Mouse (Mus musculus) fat pad, adult 2 months (tissue): Measurements from ENCODE around the gene Yjefn3.
"Not testable (repeated sequence)": the region's sequence is repeated elsewhere in the genome, so short reads cannot be mapped to it uniquely, and the experiment has no call there.

ENCODE experiments used
- DNase-seq: peaks from one replicate; pipeline ENCODE4 v3.0.0-alpha.2; 2011; ENCODE audit warnings: low read depth, low spot score; ENCODE audit errors: extremely low read depth

The Yjefn3 gene

GRCm38 (mm10) chr8:69902163-69903062, at the start of gene Yjefn3, which contains the start of the genes Tssk6 and Ndufa13:
Gene Yjefn3, minus strand, starts transcription at chr8:69902712.
Gene Tssk6, plus strand, starts transcription at chr8:69902184.
Gene Ndufa13, minus strand, starts transcription at chr8:69902558.
- no peak for DNase-seq

GRCm38 (mm10) chr8:69950300-69950699, 47.8 kb upstream of the Yjefn3 start:
- no peak for DNase-seq

- not testable (repeated sequence) for DNase-seq
Observed at GRCm38 (mm10) chr8:69942495-69942894, 40.0 kb upstream of the Yjefn3 start.

GRCm38 (mm10) chr8:69940386-69940785, 37.9 kb upstream of the Yjefn3 start:
- no peak for DNase-seq

DNA sequence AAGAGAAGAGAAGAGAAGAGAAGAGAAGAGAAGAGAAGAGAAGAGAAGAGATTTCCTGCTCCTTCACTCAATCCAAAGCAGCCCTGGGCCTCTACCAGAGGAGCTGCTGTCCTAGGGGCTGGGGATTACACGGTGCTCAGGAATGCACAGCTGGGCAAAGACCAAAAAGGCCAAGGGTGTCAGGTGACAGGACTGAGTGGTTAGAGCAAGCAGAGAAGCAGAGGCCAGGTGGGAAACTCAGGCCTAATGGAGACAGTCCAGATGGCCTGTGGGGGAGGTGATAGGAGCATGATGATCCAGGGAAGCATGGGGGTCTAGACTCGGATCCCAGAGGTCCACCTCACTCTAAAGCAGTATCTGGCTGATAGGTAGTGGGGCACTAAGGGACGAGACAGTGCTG, 37.1 kb upstream of the Yjefn3 start:
- no peak for DNase-seq

- DNase-seq: no peak
Observed at GRCm38 (mm10) chr8:69938245-69938982, 35.9 kb upstream of the Yjefn3 start.

- no peak for DNase-seq
Observed at GRCm38 (mm10) chr8:69937466-69937865, 35.0 kb upstream of the Yjefn3 start.

- DNase-seq: no peak
Observed at GRCm38 (mm10) chr8:69936050-69936794, 33.7 kb upstream of the Yjefn3 start.

- DNase-seq: no peak
Observed at GRCm38 (mm10) chr8:69935431-69935830, 32.9 kb upstream of the Yjefn3 start.

DNA sequence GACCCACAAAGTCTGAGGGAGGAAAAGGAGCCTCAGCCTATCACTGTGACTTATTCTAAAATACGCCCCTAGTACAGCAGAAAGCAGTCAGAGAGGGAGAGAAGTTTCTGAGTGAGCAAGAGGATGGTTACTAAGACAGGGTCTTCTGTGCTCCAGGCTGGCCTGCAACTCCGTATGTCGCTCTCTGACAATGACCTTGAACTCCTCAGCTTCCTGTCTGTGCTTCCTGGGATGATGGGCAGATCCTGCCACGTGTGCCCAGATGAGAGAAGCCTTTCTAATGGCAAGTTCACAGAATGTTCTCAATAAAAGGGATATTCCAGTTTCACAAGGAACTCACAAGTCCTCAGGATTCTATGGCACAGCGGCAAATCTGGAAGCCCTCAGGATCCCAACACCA, 32.1 kb upstream of the Yjefn3 start:
- DNase-seq: no peak

- DNase-seq: no peak
Observed at GRCm38 (mm10) chr8:69933811-69934210, 31.3 kb upstream of the Yjefn3 start.

DNA sequence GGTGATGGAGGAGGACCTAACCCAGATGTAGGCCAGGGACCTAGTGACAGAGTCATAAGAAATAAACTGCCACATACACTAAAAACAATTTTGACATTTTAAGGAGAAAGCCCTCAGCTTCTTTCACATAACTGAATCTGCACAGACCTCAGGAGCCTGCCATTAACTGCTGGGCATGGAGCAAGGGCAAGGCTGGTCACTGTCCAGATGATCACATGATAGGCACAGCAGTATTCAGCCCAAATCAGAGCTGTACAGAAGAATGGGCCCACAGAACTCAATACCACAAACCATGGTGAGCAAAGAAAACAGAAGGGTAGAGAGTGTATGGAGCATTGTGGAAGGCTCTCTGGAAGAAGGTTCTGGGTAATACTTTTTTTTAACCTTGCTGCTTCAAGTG, 24.4 kb upstream of the Yjefn3 start:
- no peak for DNase-seq

GRCm38 (mm10) chr8:69923986-69924385, 21.5 kb upstream of the Yjefn3 start:
- DNase-seq: no peak

GRCm38 (mm10) chr8:69921141-69921540, 18.6 kb upstream of the Yjefn3 start:
- no peak for DNase-seq

DNA sequence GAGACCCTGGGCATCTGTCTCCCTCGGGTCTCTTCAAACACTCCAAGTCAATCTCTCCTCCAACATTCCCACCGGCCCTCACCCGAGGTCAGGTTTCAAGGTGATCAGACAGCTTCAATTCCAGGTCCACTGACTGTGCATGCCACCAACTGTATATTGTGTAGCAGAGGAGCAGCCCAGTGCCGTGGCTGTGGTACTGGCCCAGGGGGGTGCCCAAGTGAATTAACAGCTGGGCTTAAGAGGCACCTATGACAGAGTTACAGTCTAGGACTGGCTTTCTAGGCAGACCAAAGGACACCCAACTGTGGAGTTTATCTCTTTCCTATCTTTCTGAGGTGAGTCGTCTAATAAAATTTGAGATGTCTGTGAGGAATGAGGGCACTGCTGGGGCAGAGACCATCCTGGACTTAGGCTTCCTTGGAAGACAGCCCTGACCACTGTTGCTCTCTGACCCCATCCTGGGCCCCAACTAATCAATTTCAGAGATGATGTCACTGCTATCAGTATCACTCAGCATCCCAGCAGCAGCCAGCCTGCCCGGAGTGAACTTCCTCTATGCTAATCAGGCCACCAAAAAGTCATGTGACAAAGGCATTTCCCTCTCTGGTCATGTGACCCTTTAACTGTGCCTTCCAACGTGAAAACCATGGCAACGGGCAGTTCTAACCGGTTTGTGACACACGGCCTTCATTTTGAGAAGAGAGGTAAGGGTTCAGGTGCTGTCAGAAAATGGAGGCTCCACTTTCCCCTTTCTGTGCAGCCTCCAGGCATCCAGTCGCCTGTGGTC, 17.6 kb upstream of the Yjefn3 start:
- DNase-seq: no peak

GRCm38 (mm10) chr8:69919010-69919409, 16.5 kb upstream of the Yjefn3 start:
- no peak for DNase-seq

DNA sequence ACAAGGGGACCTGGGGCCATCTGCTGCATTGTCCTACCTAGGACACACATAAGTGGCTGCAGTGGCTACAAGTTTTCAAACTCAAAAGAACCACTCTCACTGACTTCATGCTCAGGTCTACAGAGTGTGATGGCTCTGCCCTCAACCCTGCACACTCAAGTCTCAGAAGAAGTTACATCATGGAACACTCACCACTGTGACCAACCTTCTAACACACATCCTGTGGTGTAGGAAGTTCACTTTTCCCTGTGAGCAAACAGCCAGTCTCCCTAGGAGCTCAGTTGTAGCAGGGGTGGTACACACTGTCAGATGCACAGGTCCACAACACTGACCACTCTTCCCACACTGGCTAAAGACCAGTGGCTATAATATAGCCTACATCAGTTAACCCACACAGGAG, 16.0 kb upstream of the Yjefn3 start:
- DNase-seq: no peak

DNA sequence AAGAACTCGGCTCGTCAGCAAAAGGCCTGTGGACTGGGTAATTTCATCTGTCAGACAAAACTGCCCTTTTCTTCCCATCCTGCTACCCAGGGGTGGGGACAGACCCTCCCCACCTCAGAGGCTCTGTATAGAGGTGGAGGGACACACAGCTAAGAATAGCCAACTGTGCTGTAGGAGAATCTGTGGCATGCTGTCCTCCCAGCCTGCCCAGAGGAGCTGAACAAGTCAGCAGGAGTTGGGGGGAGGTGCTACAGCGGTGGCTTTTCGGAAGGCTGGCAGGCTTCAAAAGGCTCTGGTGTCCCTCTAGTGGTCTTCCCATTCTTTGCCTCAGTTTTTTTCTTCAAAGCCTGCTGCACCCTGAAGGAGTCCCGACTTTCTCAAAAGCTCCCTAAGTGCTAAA, 13.2 kb upstream of the Yjefn3 start:
- no peak for DNase-seq

DNA sequence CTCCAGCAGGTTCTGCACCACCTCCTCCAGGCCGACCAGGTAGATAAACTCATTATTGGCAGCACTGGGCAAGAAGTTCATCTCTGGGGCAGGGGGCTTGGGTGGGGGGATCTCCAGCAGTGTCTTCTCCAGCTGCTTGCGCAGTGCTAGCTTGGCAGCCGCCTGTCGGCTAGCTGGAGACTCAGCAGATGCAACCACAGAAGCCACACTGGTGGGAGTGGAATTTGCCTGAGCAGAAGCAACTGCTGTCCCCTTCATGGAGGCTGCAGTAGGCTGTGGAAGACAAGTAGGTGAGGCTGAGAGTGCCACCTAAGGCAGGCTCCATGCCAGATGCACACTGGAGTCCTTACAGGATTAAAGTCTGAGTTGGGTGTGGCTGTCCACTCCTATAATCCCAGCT, 12.0 kb upstream of the Yjefn3 start:
- DNase-seq: no peak

GRCm38 (mm10) chr8:69912478-69913074, 10.1 kb upstream of the Yjefn3 start:
- no peak for DNase-seq
